Mouse (Mus musculus) CH12.LX (cell line): ENCODE results near the gene Specc1l. TPM values are rescaled to one million over a fixed set of nuclear protein-coding genes. Genes with fewer than 3 reads are reported as not detected.

Experiments
- DNase-seq: peaks from one replicate; pipeline ENCODE4 v3.0.0-alpha.2; 2013; ENCODE audit errors: extremely low read depth
- H3K27ac ChIP-seq: 2 replicates; pipeline ENCODE4 v1.5.1; 2012; ENCODE audit warnings: low read depth, mild to moderate bottlenecking, control low read depth, moderate library complexity; ENCODE audit not compliant: insufficient read depth
- H3K27me3 ChIP-seq: replicated peaks from 2 replicates; pipeline ENCODE3; 2012; ENCODE audit warnings: inconsistent platforms
- H3K36me3 ChIP-seq, 2 experiments: replicated peaks in 1 of 2; 2 replicates each; pipeline versions ENCODE3 to v1.6.1; 2012; ENCODE audit warnings: inconsistent platforms in 1 of 2, low read length in 1 of 2, mild to moderate bottlenecking in 1 of 2, mixed read lengths in 1 of 2, moderate library complexity in 1 of 2; ENCODE audit not compliant: control insufficient read depth in 1 of 2, insufficient read depth in 1 of 2
- H3K4me1 ChIP-seq, 2 experiments: 2 replicates each; pipeline ENCODE4 v1.6.1; 2012; ENCODE audit warnings: inconsistent platforms in 1 of 2, moderate library complexity in 1 of 2; ENCODE audit not compliant: insufficient read depth in 2 of 2, control insufficient read depth in 1 of 2
- H3K4me2 ChIP-seq: 2 replicates; pipeline ENCODE4 v1.6.1; 2012; ENCODE audit warnings: low read depth, mild to moderate bottlenecking, control low read depth; ENCODE audit not compliant: poor library complexity, insufficient read depth, severe bottlenecking
- H3K4me3 ChIP-seq, 3 experiments: fragments of 150-350 bp in 1 of 3; sonication (generic) in 1 of 3; replicated peaks in 1 of 3; 2 replicates each; pipeline versions ENCODE3 to v1.5.1; 2011 to 2012; ENCODE audit warnings: low read depth in 2 of 3, low read length in 2 of 3, mild to moderate bottlenecking in 2 of 3, moderate library complexity in 2 of 3, control low read depth in 1 of 3, improper control_type of control experiment in 1 of 3, inconsistent platforms in 1 of 3, mixed read lengths in 1 of 3; ENCODE audit not compliant: poor library complexity in 1 of 3
- H3K79me2 ChIP-seq: replicated peaks from 2 replicates; pipeline ENCODE4 v1.6.1; 2012; ENCODE audit warnings: mild to moderate bottlenecking, moderate library complexity; ENCODE audit not compliant: control insufficient read depth, poor library complexity, insufficient read depth, severe bottlenecking; ENCODE audit errors: extremely low read depth
- H3K9ac ChIP-seq: 2 replicates; pipeline ENCODE4 v1.6.1; 2012; ENCODE audit warnings: low read depth, mild to moderate bottlenecking, control low read depth, moderate library complexity; ENCODE audit not compliant: insufficient read depth
- H3K9me3 ChIP-seq: replicated peaks from 2 replicates; pipeline ENCODE3; 2012; ENCODE audit warnings: low read length, inconsistent platforms, mixed read lengths
- CHD2 ChIP-seq: IDR thresholded peaks from 2 replicates; pipeline ENCODE4 v1.6.1; 2011; ENCODE audit warnings: low read length, improper control_type of control experiment
- HCFC1 ChIP-seq: IDR thresholded peaks from 2 replicates; pipeline ENCODE4 v1.6.1; 2012; ENCODE audit warnings: low read depth, mild to moderate bottlenecking, inconsistent platforms, low read length, improper control_type of control experiment
- MAFK ChIP-seq: IDR thresholded peaks from 2 replicates; pipeline ENCODE4 v1.6.1; 2011; ENCODE audit warnings: low read length, improper control_type of control experiment; ENCODE audit not compliant: insufficient replicate concordance
- NELFE ChIP-seq: IDR thresholded peaks from 2 replicates; pipeline ENCODE4 v1.6.1; 2011; ENCODE audit warnings: low read depth, low read length, improper control_type of control experiment
- POLR2A ChIP-seq: IDR thresholded peaks from 2 replicates; pipeline ENCODE4 v1.6.1; 2011; ENCODE audit warnings: low read depth, mild to moderate bottlenecking, improper control_type of control experiment, low read length
- UBTF ChIP-seq: IDR thresholded peaks from 2 replicates; pipeline ENCODE4 v1.6.1; 2012; ENCODE audit warnings: low read depth, mild to moderate bottlenecking, inconsistent platforms, low read length, improper control_type of control experiment, moderate library complexity
- USF2 ChIP-seq: conservative IDR thresholded peaks from 2 replicates; pipeline ENCODE4 v1.6.1; 2011; ENCODE audit warnings: low read depth, low read length, improper control_type of control experiment
- dilution Hi-C: fragments of 300-500 bp; cut with MboI; formaldehyde crosslinking; loops from 2 replicates; pipeline ENCODE4 v1.14.3; 2020; ENCODE audit warnings: low sequenced_read_pairs; ENCODE audit not compliant: extremely low pct_unique_long_range_greater_than_20kb, extremely low pct_ligation_motif_present
- in situ Hi-C: fragments of 300-500 bp; cut with MboI; formaldehyde crosslinking; loops from 3 replicates; pipeline ENCODE4 v1.14.3; 2019; ENCODE audit warnings: low sequenced_read_pairs, low pct_ligation_motif_present, low pct_unique_long_range_greater_than_20kb, mixed read lengths
- polyA plus RNA-seq: library from polyadenylated mRNA; unstranded; fragments of >175 nt; gene quantifications from 2 replicates; pipeline ENCODE4 v1.2.1, GENCODE M21; 2012; ENCODE audit warnings: low read depth; ENCODE audit not compliant: insufficient read length
- total RNA-seq, 2 experiments: library from RNA; depleted of rRNA; stranded (reverse); fragments of 300-350 nt in 1 of 2; fragments of >200 nt in 1 of 2; gene quantifications; 2 replicates each; pipeline ENCODE4 v1.2.3; 2012 to 2014

The Specc1l gene
- total and polyA plus RNA-seq, 3 experiments, result 18.6 to 25.1 (median 21.1) TPM

- TF ChIP-seq MAFK, result no peak
- Histone ChIP-seq H3K4me3 (no peak overlapping the region), H3K36me3 (peaks cover 31 to 90% of the 10 kb centered on the region in 2 experiments), H3K4me1 (peaks cover 0 to 4% of the 10 kb centered on the region in 2 experiments; a peak in 1 of 4 replicates), H3K27ac (no peak overlapping the region), H3K79me2 (no peaks in the 10 kb centered on the region), H3K27me3 (no peaks in the 10 kb centered on the region), H3K4me2 (no peak overlapping the region), H3K9ac (no peak overlapping the region), H3K9me3 (no peaks in the 10 kb centered on the region)
- dilution Hi-C loops (no loop called here), in situ Hi-C loops (no loop called here)
- DNase-seq, result peak; percentile 44
Observed at GRCm38 (mm10) chr10:75170207-75170850, 41.5 kb upstream of the Specc1l start.

- H3K27me3 ChIP-seq, result no peaks in the 10 kb centered on the region
- peaks cover 0 to 4% of the 10 kb centered on the region in 2 experiments; a peak in 1 of 4 replicates for H3K4me1 ChIP-seq
- no peak overlapping the region for H3K4me3 ChIP-seq
- no peak overlapping the region for H3K4me2 ChIP-seq
- no peak for DNase-seq
- in situ Hi-C loops, result no loop called here
- peaks cover 52 to 93% of the 10 kb centered on the region in 2 experiments for H3K36me3 ChIP-seq
- H3K27ac ChIP-seq, result no peak overlapping the region
- TF ChIP-seq UBTF (no peak), CHD2 (no peak), NELFE (no peak), HCFC1 (no peak)
- H3K9me3 ChIP-seq, result peaks cover 2% of the 10 kb centered on the region
- no peaks in the 10 kb centered on the region for H3K79me2 ChIP-seq
- H3K9ac ChIP-seq, result no peak overlapping the region
- dilution Hi-C loops, result no loop called here
Observed at GRCm38 (mm10) chr10:75173056-75173455, 38.8 kb upstream of the Specc1l start.

GRCm38 (mm10) chr10:75173712-75174111 lies 38.2 kb upstream of the Specc1l start:
- Histone ChIP-seq H3K4me1 (peaks cover 0 to 4% of the 10 kb centered on the region in 2 experiments; a peak in 1 of 4 replicates), H3K27ac (no peak overlapping the region), H3K4me3 (no peak overlapping the region), H3K27me3 (no peaks in the 10 kb centered on the region), H3K36me3 (peaks cover 51 to 93% of the 10 kb centered on the region in 2 experiments), H3K9ac (no peak overlapping the region), H3K4me2 (no peak overlapping the region), H3K9me3 (peaks cover 4% of the 10 kb centered on the region), H3K79me2 (no peaks in the 10 kb centered on the region)
- in situ Hi-C loops, result no loop called here
- dilution Hi-C loops, result no loop called here
- TF ChIP-seq POLR2A (no peak), USF2 (no peak)
- DNase-seq, result no peak
